Comparison of ENCODE assay signal across 23 mouse cellular contexts in genomic region chr3:113697471-113697870, GRCm38 (mm10).
DNase-seq lines count a peak whose midpoint lies in the region; ATAC-seq and TF ChIP-seq lines count a peak whose summit lies in the region.
"Had no signal": no experiment of that assay in that cellular context is flagged by ENCODE, and none has a peak within 500 bp of the region (broad histone marks: within the 10 kb centered on the region; RNA-seq: fewer than 3 reads in every experiment).

No protein-coding gene starts in this region.

- no peak for TF ChIP-seq POLR2A in limb, embryonic 14.5 days (IDR thresholded peaks at IDR 0.05; ENCODE audit: borderline replicate concordance, extremely low read depth, insufficient read depth, insufficient read length)

- no peak overlapping the region for H3K4me2 ChIP-seq in forebrain, embryonic 12.5 days
- H3K4me2 ChIP-seq in forebrain, postnatal 0 days (ENCODE audit: low read depth): no peak overlapping the region
- H3K4me2 ChIP-seq in limb, embryonic 14.5 days (replicated peaks; ENCODE audit: low read depth, low read length, severe bottlenecking): no peak overlapping the region
- H3K4me2 ChIP-seq: embryonic facial prominence, embryonic 15.5 days; hindbrain, embryonic 13.5 days had no signal

- no peak overlapping the region for H3K9ac ChIP-seq in forebrain, embryonic 12.5 days
- H3K9ac ChIP-seq in forebrain, postnatal 0 days: no peak overlapping the region
- H3K9ac ChIP-seq in limb, embryonic 14.5 days (ENCODE audit: low read depth, low read length, severe bottlenecking): no peak overlapping the region
- H3K9ac ChIP-seq: embryonic facial prominence, embryonic 15.5 days; hindbrain, embryonic 13.5 days had no signal

- peak; percentile 9; the same call in 1 of the 2 replicates for ATAC-seq in forebrain, embryonic 12.5 days (ENCODE audit: low FRiP score)
- ATAC-seq in forebrain, postnatal 0 days: no peak
- ATAC-seq in limb, embryonic 14.5 days (ENCODE audit: low FRiP score, low read depth): no peak
- ATAC-seq: forebrain, embryonic 14.5 days; hindbrain, postnatal 0 days had no signal

- no peak overlapping the region for H3K27ac ChIP-seq in forebrain, embryonic 12.5 days
- no peak overlapping the region for H3K27ac ChIP-seq in forebrain, postnatal 0 days (ENCODE audit: low read depth, low read length)
- H3K27ac ChIP-seq in limb, embryonic 14.5 days (replicated peaks; ENCODE audit: low read depth, low read length): no peak overlapping the region
- H3K27ac ChIP-seq: embryonic facial prominence, embryonic 15.5 days; heart, embryonic 10.5 days; hindbrain, embryonic 13.5 days; hindbrain, postnatal 0 days had no signal

- no peaks in the 10 kb centered on the region for H3K27me3 ChIP-seq in forebrain, embryonic 12.5 days
- no peaks in the 10 kb centered on the region for H3K27me3 ChIP-seq in forebrain, postnatal 0 days (ENCODE audit: insufficient read depth, low read length)
- H3K27me3 ChIP-seq in limb, embryonic 14.5 days (ENCODE audit: control insufficient read depth, insufficient read depth, low read length): no peaks in the 10 kb centered on the region
- H3K27me3 ChIP-seq: CH12.LX; embryonic facial prominence, embryonic 15.5 days; hindbrain, embryonic 13.5 days had no signal

- no peak overlapping the region for H3K4me3 ChIP-seq in forebrain, embryonic 12.5 days (replicated peaks)
- no peak overlapping the region for H3K4me3 ChIP-seq in forebrain, postnatal 0 days (ENCODE audit: low read depth, low read length)
- no peak overlapping the region for H3K4me3 ChIP-seq in limb, embryonic 14.5 days (replicated peaks; ENCODE audit: low read length)
- H3K4me3 ChIP-seq: embryonic facial prominence, embryonic 15.5 days; erythroblast, embryonic 14.5 days; heart, embryonic 10.5 days; hindbrain, embryonic 13.5 days had no signal

- no peak for DNase-seq in forebrain, postnatal 0 days
- peak; percentile 1 for DNase-seq in 3134 (ENCODE audit: extremely low read depth, insufficient read length, low spot score)
- peak; percentile 14 for DNase-seq in 416B (ENCODE audit: low read depth)
- DNase-seq in limb, embryonic 14.5 days (ENCODE audit: low spot score): peak; percentile 23
- DNase-seq in B cell, adult 2 months: no peak
- DNase-seq: adrenal gland, adult 2 months; adrenal gland, postnatal 36 days; cerebellum, adult 11-12 months; cerebellum, adult 9-10 months; cerebellum, postnatal 36 days; gastrocnemius, postnatal 10 days; heart, adult 18-20 months; heart, postnatal 10 days; heart, postnatal 4 days; kidney, adult 11 months had no signal

- WGBS in forebrain, embryonic 12.5 days: 38% methylated on average over 2 of the region's 2 CpGs
- WGBS in forebrain, postnatal 0 days: 14% methylated on average over 2 of the region's 2 CpGs
- 48% methylated on average over 2 of the region's 2 CpGs for WGBS in limb, embryonic 14.5 days

- TF ChIP-seq CTCF in forebrain, postnatal 0 days (IDR thresholded peaks at IDR 0.05; ENCODE audit: low read depth): no peak

- H3K9me3 ChIP-seq in forebrain, embryonic 12.5 days: no peaks in the 10 kb centered on the region
- H3K9me3 ChIP-seq in forebrain, postnatal 0 days (ENCODE audit: low read length): no peaks in the 10 kb centered on the region
- no peaks in the 10 kb centered on the region for H3K9me3 ChIP-seq in limb, embryonic 14.5 days (ENCODE audit: control insufficient read depth, low read length)
- H3K9me3 ChIP-seq: embryonic facial prominence, embryonic 15.5 days; heart, embryonic 10.5 days; hindbrain, embryonic 13.5 days had no signal

- H3K36me3 ChIP-seq in forebrain, embryonic 12.5 days (replicated peaks): no peaks in the 10 kb centered on the region
- H3K36me3 ChIP-seq in forebrain, postnatal 0 days (ENCODE audit: insufficient read depth): no peaks in the 10 kb centered on the region
- H3K36me3 ChIP-seq in limb, embryonic 14.5 days (ENCODE audit: control insufficient read depth, insufficient read depth, low read length): no peaks in the 10 kb centered on the region
- H3K36me3 ChIP-seq: embryonic facial prominence, embryonic 15.5 days; heart, embryonic 10.5 days; hindbrain, embryonic 13.5 days had no signal

- H3K4me1 ChIP-seq in forebrain, embryonic 12.5 days: no peaks in the 10 kb centered on the region
- no peaks in the 10 kb centered on the region for H3K4me1 ChIP-seq in forebrain, postnatal 0 days (ENCODE audit: insufficient read depth)
- H3K4me1 ChIP-seq in limb, embryonic 14.5 days (ENCODE audit: control insufficient read depth, insufficient read depth, low read length): no peaks in the 10 kb centered on the region
- H3K4me1 ChIP-seq: embryonic facial prominence, embryonic 15.5 days; heart, embryonic 10.5 days; hindbrain, embryonic 13.5 days had no signal

Comparison
In these comparisons a context has a peak if more than half of its experiments do, and no peak if none do; other contexts are left out.
1. DNase-seq: peak in 3134 (single experiment), 416B (single experiment) and limb, embryonic 14.5 days (single experiment); none in forebrain, postnatal 0 days (single experiment) and B cell, adult 2 months (0 of 2).